Mouse (Mus musculus) lung, postnatal 4 days (tissue): ENCODE measurements at regions not wholly inside any gene's neighbourhood (a gene's known extent, or its start where the extent isn't known, plus 50 kb on each side); places are given as distances from the start of the nearest gene placed in this dataset.

Experiments used
- DNase-seq, 2 experiments: peaks; one replicate each; pipeline ENCODE4 v3.0.0; 2021

- no peak for DNase-seq
Observed at GRCm38 (mm10) chr7:35948794-35949193, 146.0 kb upstream of the Zfp507 start.

- DNase-seq, result peak; percentile 56 to 80
Observed at GRCm38 (mm10) chr7:35948389-35948788, 145.6 kb upstream of the Zfp507 start.

GRCm38 (mm10) chr7:35941086-35941485 lies 138.3 kb upstream of the Zfp507 start:
- DNase-seq, result no peak

GRCm38 (mm10) chr7:35938123-35938869 lies 135.5 kb upstream of the Zfp507 start:
- no peak for DNase-seq

- DNase-seq, result no peak
Observed at GRCm38 (mm10) chr7:35926749-35927148, 123.9 kb upstream of the Zfp507 start.

- DNase-seq, result no peak
Observed at GRCm38 (mm10) chr7:35922582-35922981, 119.8 kb upstream of the Zfp507 start.

- DNase-seq, result no peak
Observed at GRCm38 (mm10) chr7:35920884-35921283, 118.1 kb upstream of the Zfp507 start.

GRCm38 (mm10) chr7:35920194-35920609 lies 117.4 kb upstream of the Zfp507 start:
- DNase-seq, result peak; percentile 19 to 35

GRCm38 (mm10) chr7:35910109-35910706 lies 107.4 kb upstream of the Zfp507 start:
- DNase-seq, result no peak

GRCm38 (mm10) chr7:35901942-35902381 lies 99.2 kb upstream of the Zfp507 start:
- peak; percentile 71 to 83 for DNase-seq

- no peak for DNase-seq
Observed at GRCm38 (mm10) chr7:35898701-35899445, 96.1 kb upstream of the Zfp507 start.

GRCm38 (mm10) chr7:35893292-35893691 lies 90.5 kb upstream of the Zfp507 start:
- DNase-seq, result no peak

GRCm38 (mm10) chr7:35886051-35886450 lies 83.2 kb upstream of the Zfp507 start:
- DNase-seq, result no peak

- DNase-seq, result peak; percentile 75 to 79
Observed at GRCm38 (mm10) chr7:35879755-35880304, 77.0 kb upstream of the Zfp507 start.

- no peak for DNase-seq
Observed at GRCm38 (mm10) chr7:35878164-35878563, 75.4 kb upstream of the Zfp507 start.

- no peak for DNase-seq
Observed at GRCm38 (mm10) chr7:35861049-35861448, 58.2 kb upstream of the Zfp507 start.

- DNase-seq, result peak in 1 of 2 experiments; percentile 25
Observed at GRCm38 (mm10) chr7:35859601-35860000, 56.8 kb upstream of the Zfp507 start.

- DNase-seq, result no peak
Observed at GRCm38 (mm10) chr7:35857693-35858092, 54.9 kb upstream of the Zfp507 start.
